In genomic region chr12:51858134-51859028, GRCm38 (mm10) we compare ENCODE assay signal across 18 mouse cellular contexts. TPM values are rescaled to one million over a fixed set of nuclear protein-coding genes. Genes with fewer than 3 reads are reported as not detected.
DNase-seq lines count a peak whose midpoint lies in the region; ATAC-seq and TF ChIP-seq lines count a peak whose summit lies in the region.
"Had no signal": no experiment of that assay in that cellular context is flagged by ENCODE, and none has a peak within 500 bp of the region (broad histone marks: within the 10 kb centered on the region; RNA-seq: fewer than 3 reads in every experiment).

No protein-coding gene starts in this region.

- peak overlapping the region; percentile 91 for H3K27ac ChIP-seq in liver, embryonic 13.5 days
- H3K27ac ChIP-seq in layer of hippocampus, adult 2 months = no peak overlapping the region
- H3K27ac ChIP-seq in intestine, embryonic 16.5 days (ENCODE audit: low read length) = no peak overlapping the region
- H3K27ac ChIP-seq: forebrain, embryonic 12.5 days; heart, adult 2 months; hindbrain, embryonic 10.5 days; stomach, embryonic 15.5 days had no signal

- H3K27me3 ChIP-seq in liver, embryonic 13.5 days = no peaks in the 10 kb centered on the region
- no peaks in the 10 kb centered on the region for H3K27me3 ChIP-seq in intestine, embryonic 16.5 days (replicated peaks; ENCODE audit: control insufficient read depth, insufficient read depth, low read length)
- H3K27me3 ChIP-seq: forebrain, embryonic 12.5 days; stomach, embryonic 15.5 days had no signal

- H3K4me3 ChIP-seq in liver, embryonic 13.5 days (replicated peaks) = no peak overlapping the region
- no peak overlapping the region for H3K4me3 ChIP-seq in layer of hippocampus, adult 2 months
- no peak overlapping the region for H3K4me3 ChIP-seq in intestine, embryonic 16.5 days (ENCODE audit: low read length)
- H3K4me3 ChIP-seq: forebrain, embryonic 12.5 days; heart, adult 2 months; hindbrain, embryonic 10.5 days; stomach, embryonic 15.5 days had no signal

- peaks cover 72% of the 10 kb centered on the region for H3K4me1 ChIP-seq in liver, embryonic 13.5 days (replicated peaks)
- no peaks in the 10 kb centered on the region for H3K4me1 ChIP-seq in intestine, embryonic 16.5 days (ENCODE audit: control insufficient read depth, insufficient read depth, low read length)
- H3K4me1 ChIP-seq: forebrain, embryonic 12.5 days; hindbrain, embryonic 10.5 days; stomach, embryonic 15.5 days had no signal

- no peak for TF ChIP-seq CTCF in layer of hippocampus, adult 2 months (conservative IDR thresholded peaks at IDR 0.05)

- 51% methylated on average over 13 of the region's 13 CpGs for WGBS in liver, embryonic 13.5 days (ENCODE audit: insufficient replicate concordance)
- 75% methylated on average over 13 of the region's 13 CpGs for WGBS in intestine, embryonic 16.5 days

- no peaks in the 10 kb centered on the region for H3K9me3 ChIP-seq in liver, embryonic 13.5 days (replicated peaks)
- H3K9me3 ChIP-seq in intestine, embryonic 16.5 days (ENCODE audit: control insufficient read depth, low read length) = no peaks in the 10 kb centered on the region
- H3K9me3 ChIP-seq: forebrain, embryonic 12.5 days; hindbrain, embryonic 10.5 days; stomach, embryonic 15.5 days had no signal

- no peak overlapping the region for H3K9ac ChIP-seq in liver, embryonic 13.5 days
- no peak overlapping the region for H3K9ac ChIP-seq in intestine, embryonic 16.5 days (ENCODE audit: low read depth, low read length)
- H3K9ac ChIP-seq: forebrain, embryonic 12.5 days; stomach, embryonic 15.5 days had no signal

- ATAC-seq in liver, embryonic 13.5 days (ENCODE audit: low read depth) = no peak
- no peak for ATAC-seq in intestine, embryonic 16.5 days

- intact Hi-C loops in left cerebral cortex, postnatal 14 days (cut with DNase I) = no loop called here

- H3K4me2 ChIP-seq in liver, embryonic 13.5 days = no peak overlapping the region
- no peak overlapping the region for H3K4me2 ChIP-seq in intestine, embryonic 16.5 days (ENCODE audit: low read depth, low read length)
- H3K4me2 ChIP-seq: forebrain, embryonic 12.5 days; midbrain, embryonic 11.5 days; stomach, embryonic 15.5 days had no signal

- DNase-seq in ES-CJ7 (ENCODE audit: low read depth, low spot score) = peak; percentile 95
- peak; percentile 87 for DNase-seq in WW6 (ENCODE audit: low read depth, low spot score)
- no peak for DNase-seq in liver, embryonic 13.5 days
- DNase-seq in layer of hippocampus, adult 2 months (ENCODE audit: low spot score in 2 of 2) = no peak
- no peak for DNase-seq in layer of hippocampus, postnatal 10 days (ENCODE audit: low spot score in 2 of 2)
- no peak for DNase-seq in left cerebral cortex, postnatal 14 days (ENCODE audit: low spot score in 2 of 2)
- DNase-seq: cerebellum, adult 8-10 months; gastrocnemius, postnatal 10 days; heart, adult 2 months; kidney, adult 9 months; kidney, postnatal 25 days; layer of hippocampus, adult 9-11 months; right cerebral cortex, postnatal 25 days had no signal

- no peaks in the 10 kb centered on the region for H3K36me3 ChIP-seq in liver, embryonic 13.5 days
- H3K36me3 ChIP-seq in intestine, embryonic 16.5 days (ENCODE audit: control insufficient read depth, insufficient read depth, low read length) = no peaks in the 10 kb centered on the region
- H3K36me3 ChIP-seq: forebrain, embryonic 12.5 days; hindbrain, embryonic 10.5 days; stomach, embryonic 15.5 days had no signal

RNA-seq across cellular contexts. Expression of gene Hectd1, which starts 29.0 kb away (rescaled TPM):
- 29.6 and 32.1 TPM in 2 replicates for polyA plus RNA-seq in liver, embryonic 13.5 days (2015; fragmentation: Nextera tagmentation; extraction: Ambion mirVana)
- 10 to 100 TPM; 84.2 to 84.3 TPM for total RNA-seq in layer of hippocampus, adult 2 months (2021)
- 10 to 100 TPM; 87.0 to 87.2 TPM for total RNA-seq in layer of hippocampus, postnatal 10 days (2021)
- 10 to 100 TPM; 83.8 to 88.8 TPM for total RNA-seq in left cerebral cortex, postnatal 14 days (2021)
- 25.6 and 26.8 TPM in 2 replicates for polyA plus RNA-seq in intestine, embryonic 16.5 days (2015; fragmentation: Nextera tagmentation; extraction: Ambion mirVana)

Comparison
In these comparisons a context has a peak if more than half of its experiments do, and no peak if none do; other contexts are left out.
1. DNase-seq: peak in ES-CJ7 (single experiment) and WW6 (single experiment); none in liver, embryonic 13.5 days (single experiment), layer of hippocampus, adult 2 months (0 of 2), layer of hippocampus, postnatal 10 days (0 of 2) and left cerebral cortex, postnatal 14 days (0 of 2).